Mouse (Mus musculus): Measurements from ENCODE around the gene Sqor. TPM values are rescaled to one million over a fixed set of nuclear protein-coding genes. Genes with fewer than 3 reads are reported as not detected.
A peak's percentile ranks its signal among the peaks of the same experiment; 100 is the strongest.

The Sqor gene
- polyA plus RNA-seq, 1 experiment from 2014 or later: 13.9 TPM

- Histone ChIP-seq H3K36me3 (ENCODE audit: control insufficient read depth, insufficient read depth, low read length) (peaks cover 44% of the 10 kb centered on the region), H3K27ac (ENCODE audit: low read depth) (no peak overlapping the region), H3K27me3 (replicated peaks; ENCODE audit: control insufficient read depth, insufficient read depth, low read length) (no peaks in the 10 kb centered on the region), H3K4me2 (ENCODE audit: low read length) (no peak overlapping the region), H3K4me3 (ENCODE audit: low read depth, low read length) (no peak overlapping the region), H3K9ac (ENCODE audit: low read length) (no peak overlapping the region), H3K4me1 (replicated peaks; ENCODE audit: control insufficient read depth, insufficient read depth, low read length) (no peaks in the 10 kb centered on the region), H3K9me3 (ENCODE audit: control insufficient read depth, low read length) (no peaks in the 10 kb centered on the region)
- DNase-seq (ENCODE audit: low spot score) (peak; percentile 39), ATAC-seq (replicated peaks; ENCODE audit: low FRiP score, low TSS enrichment, low read depth) (no peak)
- WGBS: 89% methylated on average over 9 of the region's 9 CpGs
These were observed 18.6 kb upstream of the Sqor start for GRCm38 (mm10) chr2:122746461-122746860.

GRCm38 (mm10) chr2:122753739-122754343, 11.2 kb upstream of the Sqor start:
- Histone ChIP-seq H3K36me3 (ENCODE audit: control insufficient read depth, insufficient read depth, low read length) (0 out of 2 replicates have a peak, but pooled peaks cover under 1% of the 10 kb centered on the region), H3K27ac (ENCODE audit: low read depth) (no peak overlapping the region), H3K4me2 (ENCODE audit: low read length) (no peak overlapping the region), H3K9ac (ENCODE audit: low read length) (no peak overlapping the region), H3K27me3 (replicated peaks; ENCODE audit: control insufficient read depth, insufficient read depth, low read length) (no peaks in the 10 kb centered on the region), H3K4me3 (ENCODE audit: low read depth, low read length) (no peak overlapping the region), H3K4me1 (replicated peaks; ENCODE audit: control insufficient read depth, insufficient read depth, low read length) (no peaks in the 10 kb centered on the region), H3K9me3 (ENCODE audit: control insufficient read depth, low read length) (no peaks in the 10 kb centered on the region)
- ATAC-seq (replicated peaks; ENCODE audit: low FRiP score, low TSS enrichment, low read depth): no peak
- WGBS: 15% methylated on average over 7 of the region's 7 CpGs
- DNase-seq (ENCODE audit: low spot score): peak; percentile 95

- H3K27ac ChIP-seq (ENCODE audit: low read depth): no peak overlapping the region
- no peak for DNase-seq (ENCODE audit: low spot score)
- peaks cover 11% of the 10 kb centered on the region; the same call in 1 of the 2 replicates for H3K27me3 ChIP-seq (replicated peaks; ENCODE audit: control insufficient read depth, insufficient read depth, low read length)
- no peak overlapping the region for H3K9ac ChIP-seq (ENCODE audit: low read length)
- no peaks in the 10 kb centered on the region for H3K4me1 ChIP-seq (replicated peaks; ENCODE audit: control insufficient read depth, insufficient read depth, low read length)
- 94% methylated on average over 1 of the region's 1 CpGs for WGBS
- H3K36me3 ChIP-seq (ENCODE audit: control insufficient read depth, insufficient read depth, low read length): no peaks in the 10 kb centered on the region
- H3K9me3 ChIP-seq (ENCODE audit: control insufficient read depth, low read length): no peaks in the 10 kb centered on the region
- no peak overlapping the region for H3K4me2 ChIP-seq (ENCODE audit: low read length)
- no peak for ATAC-seq (replicated peaks; ENCODE audit: low FRiP score, low TSS enrichment, low read depth)
- H3K4me3 ChIP-seq (ENCODE audit: low read depth, low read length): no peak overlapping the region
These were observed 5.2 kb upstream of the Sqor start for GRCm38 (mm10) chr2:122759791-122760190.

GRCm38 (mm10) chr2:122762991-122763390, 2.0 kb upstream of the Sqor start:
- Histone ChIP-seq H3K27ac (ENCODE audit: low read depth) (no peak overlapping the region), H3K4me1 (replicated peaks; ENCODE audit: control insufficient read depth, insufficient read depth, low read length) (no peaks in the 10 kb centered on the region), H3K9ac (ENCODE audit: low read length) (no peak overlapping the region), H3K27me3 (replicated peaks; ENCODE audit: control insufficient read depth, insufficient read depth, low read length) (peaks cover 15% of the 10 kb centered on the region; the same call in 1 of the 2 replicates), H3K36me3 (ENCODE audit: control insufficient read depth, insufficient read depth, low read length) (no peaks in the 10 kb centered on the region), H3K4me3 (ENCODE audit: low read depth, low read length) (no peak overlapping the region), H3K9me3 (ENCODE audit: control insufficient read depth, low read length) (no peaks in the 10 kb centered on the region), H3K4me2 (ENCODE audit: low read length) (no peak overlapping the region)
- no peak for DNase-seq (ENCODE audit: low spot score)
- ATAC-seq (replicated peaks; ENCODE audit: low FRiP score, low TSS enrichment, low read depth): no peak
- WGBS: 59% methylated on average over 3 of the region's 3 CpGs

- DNase-seq (ENCODE audit: low spot score) (no peak), ATAC-seq (replicated peaks; ENCODE audit: low FRiP score, low TSS enrichment, low read depth) (no peak)
- H3K4me2 ChIP-seq (ENCODE audit: low read length): peak overlapping the region; percentile 76
- H3K4me3 ChIP-seq (ENCODE audit: low read depth, low read length): no peak overlapping the region
- peaks cover 15% of the 10 kb centered on the region; the same call in 1 of the 2 replicates for H3K27me3 ChIP-seq (replicated peaks; ENCODE audit: control insufficient read depth, insufficient read depth, low read length)
- no peaks in the 10 kb centered on the region for H3K9me3 ChIP-seq (ENCODE audit: control insufficient read depth, low read length)
- 56% methylated on average over 6 of the region's 6 CpGs for WGBS
- no peak overlapping the region for H3K9ac ChIP-seq (ENCODE audit: low read length)
- no peaks in the 10 kb centered on the region for H3K4me1 ChIP-seq (replicated peaks; ENCODE audit: control insufficient read depth, insufficient read depth, low read length)
- no peak overlapping the region for H3K27ac ChIP-seq (ENCODE audit: low read depth)
- H3K36me3 ChIP-seq (ENCODE audit: control insufficient read depth, insufficient read depth, low read length): no peaks in the 10 kb centered on the region
These were observed 511 bp upstream of the Sqor start for GRCm38 (mm10) chr2:122764526-122764925.

GRCm38 (mm10) chr2:122765794-122766145, 733 bp downstream of the Sqor start:
- Histone ChIP-seq H3K9ac (ENCODE audit: low read length) (no peak overlapping the region), H3K4me2 (ENCODE audit: low read length) (peak overlapping the region; percentile 76), H3K4me3 (ENCODE audit: low read depth, low read length) (peak overlapping the region; percentile 39), H3K27ac (ENCODE audit: low read depth) (no peak overlapping the region), H3K4me1 (replicated peaks; ENCODE audit: control insufficient read depth, insufficient read depth, low read length) (no peaks in the 10 kb centered on the region), H3K9me3 (ENCODE audit: control insufficient read depth, low read length) (no peaks in the 10 kb centered on the region), H3K36me3 (ENCODE audit: control insufficient read depth, insufficient read depth, low read length) (no peaks in the 10 kb centered on the region), H3K27me3 (replicated peaks; ENCODE audit: control insufficient read depth, insufficient read depth, low read length) (peaks cover 15% of the 10 kb centered on the region; the same call in 1 of the 2 replicates)
- ATAC-seq (replicated peaks; ENCODE audit: low FRiP score, low TSS enrichment, low read depth) (peak; percentile 29; the same call in 1 of the 2 replicates), DNase-seq (ENCODE audit: low spot score) (no peak)
- WGBS: 21% methylated on average over 3 of the region's 3 CpGs

- ATAC-seq (replicated peaks; ENCODE audit: low FRiP score, low TSS enrichment, low read depth) (no peak), DNase-seq (ENCODE audit: low spot score) (no peak)
- H3K4me3 ChIP-seq (ENCODE audit: low read depth, low read length): no peak overlapping the region
- H3K9me3 ChIP-seq (ENCODE audit: control insufficient read depth, low read length): no peaks in the 10 kb centered on the region
- WGBS: 81% methylated on average over 2 of the region's 2 CpGs
- no peaks in the 10 kb centered on the region for H3K36me3 ChIP-seq (ENCODE audit: control insufficient read depth, insufficient read depth, low read length)
- no peak overlapping the region for H3K27ac ChIP-seq (ENCODE audit: low read depth)
- no peaks in the 10 kb centered on the region for H3K4me1 ChIP-seq (replicated peaks; ENCODE audit: control insufficient read depth, insufficient read depth, low read length)
- H3K4me2 ChIP-seq (ENCODE audit: low read length): no peak overlapping the region
- no peak overlapping the region for H3K9ac ChIP-seq (ENCODE audit: low read length)
- H3K27me3 ChIP-seq (replicated peaks; ENCODE audit: control insufficient read depth, insufficient read depth, low read length): 0 out of 2 replicates have a peak, but pooled peaks cover 3% of the 10 kb centered on the region
These were observed 6.0 kb downstream of the Sqor start for GRCm38 (mm10) chr2:122771002-122771401.

GRCm38 (mm10) chr2:122772899-122773298, 7.9 kb downstream of the Sqor start:
- no peak overlapping the region for H3K27ac ChIP-seq (ENCODE audit: low read depth)
- ATAC-seq (replicated peaks; ENCODE audit: low FRiP score, low TSS enrichment, low read depth) (peak; percentile 36; the same call in 1 of the 2 replicates), DNase-seq (ENCODE audit: low spot score) (no peak)
- no peaks in the 10 kb centered on the region for H3K4me1 ChIP-seq (replicated peaks; ENCODE audit: control insufficient read depth, insufficient read depth, low read length)
- no peak overlapping the region for H3K4me2 ChIP-seq (ENCODE audit: low read length)
- H3K4me3 ChIP-seq (ENCODE audit: low read depth, low read length): no peak overlapping the region
- H3K36me3 ChIP-seq (ENCODE audit: control insufficient read depth, insufficient read depth, low read length): no peaks in the 10 kb centered on the region
- no peaks in the 10 kb centered on the region for H3K9me3 ChIP-seq (ENCODE audit: control insufficient read depth, low read length)
- no peak overlapping the region for H3K9ac ChIP-seq (ENCODE audit: low read length)
- 88% methylated on average over 1 of the region's 1 CpGs for WGBS
- no peaks in the 10 kb centered on the region for H3K27me3 ChIP-seq (replicated peaks; ENCODE audit: control insufficient read depth, insufficient read depth, low read length)

- H3K9me3 ChIP-seq (ENCODE audit: control insufficient read depth, low read length): no peaks in the 10 kb centered on the region
- no peak overlapping the region for H3K9ac ChIP-seq (ENCODE audit: low read length)
- H3K27ac ChIP-seq (ENCODE audit: low read depth): no peak overlapping the region
- ATAC-seq (replicated peaks; ENCODE audit: low FRiP score, low TSS enrichment, low read depth) (no peak), DNase-seq (ENCODE audit: low spot score) (no peak)
- WGBS: 81% methylated on average over 1 of the region's 1 CpGs
- no peaks in the 10 kb centered on the region for H3K36me3 ChIP-seq (ENCODE audit: control insufficient read depth, insufficient read depth, low read length)
- peaks cover 5% of the 10 kb centered on the region for H3K4me1 ChIP-seq (replicated peaks; ENCODE audit: control insufficient read depth, insufficient read depth, low read length)
- H3K27me3 ChIP-seq (replicated peaks; ENCODE audit: control insufficient read depth, insufficient read depth, low read length): no peaks in the 10 kb centered on the region
- H3K4me2 ChIP-seq (ENCODE audit: low read length): no peak overlapping the region
- no peak overlapping the region for H3K4me3 ChIP-seq (ENCODE audit: low read depth, low read length)
These were observed 10.5 kb downstream of the Sqor start for GRCm38 (mm10) chr2:122775491-122775890.
